Mouse (Mus musculus): ENCODE data around the gene Ntpcr. TPM values are rescaled to one million over a fixed set of nuclear protein-coding genes. Genes with fewer than 3 reads are reported as not detected.

The Ntpcr gene
- polyA plus RNA-seq, 1 experiment from 2014 or later: 32.7 TPM

GRCm38 (mm10) chr8:125778919-125779318 lies 49.2 kb downstream of the Ntpcr start:
- H3K36me3 ChIP-seq: no peaks in the 10 kb centered on the region
- H3K27me3 ChIP-seq: no peaks in the 10 kb centered on the region
- H3K27ac ChIP-seq: no peak overlapping the region
- H3K4me2 ChIP-seq: no peak overlapping the region
- 90% methylated on average over 5 of the region's 5 CpGs for WGBS
- no peaks in the 10 kb centered on the region for H3K9me3 ChIP-seq
- ATAC-seq (ENCODE audit: borderline replicate concordance, extremely low read depth, low FRiP score, low TSS enrichment): no peak
- H3K4me3 ChIP-seq: no peak overlapping the region
- peaks cover 19% of the 10 kb centered on the region for H3K4me1 ChIP-seq
- no peak overlapping the region for H3K9ac ChIP-seq

GRCm38 (mm10) chr8:125779656-125780055 lies 49.9 kb downstream of the Ntpcr start:
- Histone ChIP-seq H3K9ac (no peak overlapping the region), H3K4me2 (no peak overlapping the region), H3K4me1 (peaks cover 19% of the 10 kb centered on the region), H3K9me3 (no peaks in the 10 kb centered on the region), H3K27ac (no peak overlapping the region), H3K36me3 (no peaks in the 10 kb centered on the region), H3K27me3 (no peaks in the 10 kb centered on the region), H3K4me3 (no peak overlapping the region)
- WGBS: 49% methylated on average over 8 of the region's 8 CpGs
- ATAC-seq (ENCODE audit: borderline replicate concordance, extremely low read depth, low FRiP score, low TSS enrichment): no peak

- Histone ChIP-seq H3K4me1 (peaks cover 15% of the 10 kb centered on the region), H3K27me3 (no peaks in the 10 kb centered on the region), H3K36me3 (no peaks in the 10 kb centered on the region), H3K4me2 (no peak overlapping the region), H3K9ac (no peak overlapping the region), H3K27ac (no peak overlapping the region), H3K4me3 (no peak overlapping the region), H3K9me3 (no peaks in the 10 kb centered on the region)
- ATAC-seq (ENCODE audit: borderline replicate concordance, extremely low read depth, low FRiP score, low TSS enrichment): no peak
- 59% methylated on average over 3 of the region's 3 CpGs for WGBS
Measured at GRCm38 (mm10) chr8:125782161-125782560, 52.4 kb downstream of the Ntpcr start.

- H3K9ac ChIP-seq: no peak overlapping the region
- H3K36me3 ChIP-seq: no peaks in the 10 kb centered on the region
- ATAC-seq (ENCODE audit: borderline replicate concordance, extremely low read depth, low FRiP score, low TSS enrichment): no peak
- no peaks in the 10 kb centered on the region for H3K9me3 ChIP-seq
- 39% methylated on average over 7 of the region's 7 CpGs for WGBS
- H3K4me1 ChIP-seq: no peaks in the 10 kb centered on the region
- H3K27me3 ChIP-seq: no peaks in the 10 kb centered on the region
- H3K4me2 ChIP-seq: no peak overlapping the region
- no peak overlapping the region for H3K27ac ChIP-seq
- no peak overlapping the region for H3K4me3 ChIP-seq
Measured at GRCm38 (mm10) chr8:125786886-125787285, 57.1 kb downstream of the Ntpcr start.

GRCm38 (mm10) chr8:125792816-125793455 lies 63.2 kb downstream of the Ntpcr start:
- no peaks in the 10 kb centered on the region for H3K9me3 ChIP-seq
- no peak overlapping the region for H3K9ac ChIP-seq
- peaks cover 13% of the 10 kb centered on the region; the same call in 1 of the 2 replicates for H3K4me1 ChIP-seq
- H3K27ac ChIP-seq: no peak overlapping the region
- WGBS: 40% methylated on average over 9 of the region's 9 CpGs
- no peaks in the 10 kb centered on the region for H3K36me3 ChIP-seq
- no peaks in the 10 kb centered on the region for H3K27me3 ChIP-seq
- H3K4me2 ChIP-seq: no peak overlapping the region
- H3K4me3 ChIP-seq: no peak overlapping the region
- ATAC-seq (ENCODE audit: borderline replicate concordance, extremely low read depth, low FRiP score, low TSS enrichment): no peak

- H3K9ac ChIP-seq: no peak overlapping the region
- WGBS: 49% methylated on average over 2 of the region's 2 CpGs
- H3K36me3 ChIP-seq: no peaks in the 10 kb centered on the region
- H3K9me3 ChIP-seq: no peaks in the 10 kb centered on the region
- ATAC-seq (ENCODE audit: borderline replicate concordance, extremely low read depth, low FRiP score, low TSS enrichment): peak; percentile 74; the same call in 1 of the 2 replicates
- H3K4me1 ChIP-seq: peaks cover 13% of the 10 kb centered on the region; the same call in 1 of the 2 replicates
- H3K27me3 ChIP-seq: no peaks in the 10 kb centered on the region
- H3K4me2 ChIP-seq: no peak overlapping the region
- peak overlapping the region; percentile 53; the same call in 1 of the 2 replicates for H3K27ac ChIP-seq
- H3K4me3 ChIP-seq: no peak overlapping the region
Measured at GRCm38 (mm10) chr8:125795341-125795740, 65.6 kb downstream of the Ntpcr start.

- Histone ChIP-seq H3K36me3 (no peaks in the 10 kb centered on the region), H3K27ac (no peak overlapping the region), H3K4me3 (no peak overlapping the region), H3K4me2 (no peak overlapping the region), H3K9ac (no peak overlapping the region), H3K4me1 (peaks cover 13% of the 10 kb centered on the region; the same call in 1 of the 2 replicates), H3K27me3 (no peaks in the 10 kb centered on the region), H3K9me3 (no peaks in the 10 kb centered on the region)
- no peak for ATAC-seq (ENCODE audit: borderline replicate concordance, extremely low read depth, low FRiP score, low TSS enrichment)
- 78% methylated on average over 2 of the region's 2 CpGs for WGBS
Measured at GRCm38 (mm10) chr8:125796970-125797369, 67.2 kb downstream of the Ntpcr start.

Other genes starting within 250 kb of the Ntpcr start
- gene Sipa1l2, start 160.2 kb upstream of the Ntpcr start, polyA plus RNA-seq (2015; fragmentation: Nextera tagmentation; extraction: Ambion mirVana): 13.4 and 15.6 TPM in 2 replicates
- gene Map10, start 60.1 kb upstream of the Ntpcr start, polyA plus RNA-seq (2015; fragmentation: Nextera tagmentation; extraction: Ambion mirVana): 6.7 and 6.8 TPM in 2 replicates
- 0.24 and 0.36 TPM in 2 replicates for gene Pcnx2, start 168.4 kb downstream of the Ntpcr start, polyA plus RNA-seq (2015; fragmentation: Nextera tagmentation; extraction: Ambion mirVana)
- 2.7 and 3.3 TPM in 2 replicates for gene Map3k21, start 180.5 kb downstream of the Ntpcr start, polyA plus RNA-seq (2015; fragmentation: Nextera tagmentation; extraction: Ambion mirVana)